Mouse (Mus musculus) CH12.LX (cell line): ENCODE data around the gene Wdr95. TPM values are rescaled to one million over a fixed set of nuclear protein-coding genes. Genes with fewer than 3 reads are reported as not detected.

Experiments
- DNase-seq: peaks from one replicate; pipeline ENCODE4 v3.0.0-alpha.2; 2013; ENCODE audit errors: extremely low read depth
- H3K27ac ChIP-seq: 2 replicates; pipeline ENCODE4 v1.5.1; 2012; ENCODE audit warnings: low read depth, mild to moderate bottlenecking, control low read depth, moderate library complexity; ENCODE audit not compliant: insufficient read depth
- H3K27me3 ChIP-seq: replicated peaks from 2 replicates; pipeline ENCODE3; 2012; ENCODE audit warnings: inconsistent platforms
- H3K36me3 ChIP-seq, 2 experiments: replicated peaks in 1 of 2; 2 replicates each; pipeline versions ENCODE3 to v1.6.1; 2012; ENCODE audit warnings: inconsistent platforms in 1 of 2, low read length in 1 of 2, mild to moderate bottlenecking in 1 of 2, mixed read lengths in 1 of 2, moderate library complexity in 1 of 2; ENCODE audit not compliant: control insufficient read depth in 1 of 2, insufficient read depth in 1 of 2
- H3K4me1 ChIP-seq, 2 experiments: 2 replicates each; pipeline ENCODE4 v1.6.1; 2012; ENCODE audit warnings: inconsistent platforms in 1 of 2, moderate library complexity in 1 of 2; ENCODE audit not compliant: insufficient read depth in 2 of 2, control insufficient read depth in 1 of 2
- H3K4me2 ChIP-seq: 2 replicates; pipeline ENCODE4 v1.6.1; 2012; ENCODE audit warnings: low read depth, mild to moderate bottlenecking, control low read depth; ENCODE audit not compliant: poor library complexity, insufficient read depth, severe bottlenecking
- H3K4me3 ChIP-seq, 3 experiments: fragments of 150-350 bp in 1 of 3; sonication (generic) in 1 of 3; replicated peaks in 1 of 3; 2 replicates each; pipeline versions ENCODE3 to v1.5.1; 2011 to 2012; ENCODE audit warnings: low read depth in 2 of 3, low read length in 2 of 3, mild to moderate bottlenecking in 2 of 3, moderate library complexity in 2 of 3, control low read depth in 1 of 3, improper control_type of control experiment in 1 of 3, inconsistent platforms in 1 of 3, mixed read lengths in 1 of 3; ENCODE audit not compliant: poor library complexity in 1 of 3
- H3K79me2 ChIP-seq: replicated peaks from 2 replicates; pipeline ENCODE4 v1.6.1; 2012; ENCODE audit warnings: mild to moderate bottlenecking, moderate library complexity; ENCODE audit not compliant: control insufficient read depth, poor library complexity, insufficient read depth, severe bottlenecking; ENCODE audit errors: extremely low read depth
- H3K9ac ChIP-seq: 2 replicates; pipeline ENCODE4 v1.6.1; 2012; ENCODE audit warnings: low read depth, mild to moderate bottlenecking, control low read depth, moderate library complexity; ENCODE audit not compliant: insufficient read depth
- H3K9me3 ChIP-seq: replicated peaks from 2 replicates; pipeline ENCODE3; 2012; ENCODE audit warnings: low read length, inconsistent platforms, mixed read lengths
- CTCF ChIP-seq, 2 experiments: IDR thresholded peaks in 1 of 2; conservative IDR thresholded peaks in 1 of 2; 2 replicates each; pipeline ENCODE4 v1.5.1; 2011 to 2012; ENCODE audit warnings: low read depth in 2 of 2, low read length in 2 of 2, improper control_type of control experiment in 1 of 2, inconsistent platforms in 1 of 2, mild to moderate bottlenecking in 1 of 2, moderate library complexity in 1 of 2
- EP300 ChIP-seq: IDR thresholded peaks from 2 replicates; pipeline ENCODE4 v1.6.1; 2011; ENCODE audit warnings: low read length, improper control_type of control experiment
- ETS1 ChIP-seq: conservative IDR thresholded peaks from 2 replicates; pipeline ENCODE4 v1.6.1; 2012; ENCODE audit warnings: low read depth, mild to moderate bottlenecking, inconsistent platforms, low read length, improper control_type of control experiment, moderate library complexity
- HCFC1 ChIP-seq: IDR thresholded peaks from 2 replicates; pipeline ENCODE4 v1.6.1; 2012; ENCODE audit warnings: low read depth, mild to moderate bottlenecking, inconsistent platforms, low read length, improper control_type of control experiment
- JUN ChIP-seq: IDR thresholded peaks from 2 replicates; pipeline ENCODE4 v1.6.1; 2011; ENCODE audit warnings: low read depth, mild to moderate bottlenecking, low read length, improper control_type of control experiment, moderate library complexity; ENCODE audit not compliant: insufficient read depth
- JUND ChIP-seq: conservative IDR thresholded peaks from 2 replicates; pipeline ENCODE4 v1.6.1; 2011; ENCODE audit warnings: low read depth, low read length, improper control_type of control experiment
- KAT2A ChIP-seq: IDR thresholded peaks from 2 replicates; pipeline ENCODE4 v1.6.1; 2012; ENCODE audit warnings: low read length, improper control_type of control experiment, inconsistent platforms; ENCODE audit not compliant: insufficient replicate concordance
- MAFK ChIP-seq: IDR thresholded peaks from 2 replicates; pipeline ENCODE4 v1.6.1; 2011; ENCODE audit warnings: low read length, improper control_type of control experiment; ENCODE audit not compliant: insufficient replicate concordance
- MAX ChIP-seq: IDR thresholded peaks from 2 replicates; pipeline ENCODE4 v1.6.1; 2011; ENCODE audit warnings: low read length, improper control_type of control experiment
- MXI1 ChIP-seq: IDR thresholded peaks from 2 replicates; pipeline ENCODE4 v1.6.1; 2011; ENCODE audit warnings: mild to moderate bottlenecking, low read depth, low read length, improper control_type of control experiment
- NRF1 ChIP-seq: IDR thresholded peaks from 2 replicates; pipeline ENCODE4 v1.6.1; 2014; ENCODE audit warnings: low read depth, mild to moderate bottlenecking, inconsistent platforms, low read length, improper control_type of control experiment, moderate library complexity
- PAX5 ChIP-seq: IDR thresholded peaks from 2 replicates; pipeline ENCODE4 v1.6.1; 2012; ENCODE audit warnings: low read length, inconsistent platforms, mixed read lengths
- RAD21 ChIP-seq: IDR thresholded peaks from 2 replicates; pipeline ENCODE4 v1.6.1; 2011; ENCODE audit warnings: low read depth, mild to moderate bottlenecking, low read length, improper control_type of control experiment, moderate library complexity
- RCOR1 ChIP-seq: conservative IDR thresholded peaks from 2 replicates; pipeline ENCODE4 v1.6.1; 2012; ENCODE audit warnings: low read depth, mild to moderate bottlenecking, inconsistent platforms, low read length, improper control_type of control experiment
- SIN3A ChIP-seq: IDR thresholded peaks from 2 replicates; pipeline ENCODE4 v1.6.1; 2012; ENCODE audit warnings: low read length, improper control_type of control experiment, inconsistent platforms
- TBP ChIP-seq: conservative IDR thresholded peaks from 2 replicates; pipeline ENCODE4 v1.6.1; 2011; ENCODE audit warnings: low read depth, low read length, improper control_type of control experiment
- TCF12 ChIP-seq: IDR thresholded peaks from 2 replicates; pipeline ENCODE4 v1.6.1; 2014; ENCODE audit warnings: low read depth, mild to moderate bottlenecking, inconsistent platforms, low read length, improper control_type of control experiment
- UBTF ChIP-seq: IDR thresholded peaks from 2 replicates; pipeline ENCODE4 v1.6.1; 2012; ENCODE audit warnings: low read depth, mild to moderate bottlenecking, inconsistent platforms, low read length, improper control_type of control experiment, moderate library complexity
- USF2 ChIP-seq: conservative IDR thresholded peaks from 2 replicates; pipeline ENCODE4 v1.6.1; 2011; ENCODE audit warnings: low read depth, low read length, improper control_type of control experiment
- ZKSCAN1 ChIP-seq: IDR thresholded peaks from 2 replicates; pipeline ENCODE4 v1.6.1; 2012; ENCODE audit warnings: low read depth, inconsistent platforms, low read length, improper control_type of control experiment, borderline replicate concordance
- dilution Hi-C: fragments of 300-500 bp; cut with MboI; formaldehyde crosslinking; loops from 2 replicates; pipeline ENCODE4 v1.14.3; 2020; ENCODE audit warnings: low sequenced_read_pairs; ENCODE audit not compliant: extremely low pct_unique_long_range_greater_than_20kb, extremely low pct_ligation_motif_present
- in situ Hi-C: fragments of 300-500 bp; cut with MboI; formaldehyde crosslinking; loops from 3 replicates; pipeline ENCODE4 v1.14.3; 2019; ENCODE audit warnings: low sequenced_read_pairs, low pct_ligation_motif_present, low pct_unique_long_range_greater_than_20kb, mixed read lengths
- polyA plus RNA-seq: library from polyadenylated mRNA; unstranded; fragments of >175 nt; gene quantifications from 2 replicates; pipeline ENCODE4 v1.2.1, GENCODE M21; 2012; ENCODE audit warnings: low read depth; ENCODE audit not compliant: insufficient read length
- total RNA-seq, 2 experiments: library from RNA; depleted of rRNA; stranded (reverse); fragments of 300-350 nt in 1 of 2; fragments of >200 nt in 1 of 2; gene quantifications; 2 replicates each; pipeline ENCODE4 v1.2.3; 2012 to 2014

The Wdr95 gene
- total and polyA plus RNA-seq, 3 experiments, result not detected

DNA sequence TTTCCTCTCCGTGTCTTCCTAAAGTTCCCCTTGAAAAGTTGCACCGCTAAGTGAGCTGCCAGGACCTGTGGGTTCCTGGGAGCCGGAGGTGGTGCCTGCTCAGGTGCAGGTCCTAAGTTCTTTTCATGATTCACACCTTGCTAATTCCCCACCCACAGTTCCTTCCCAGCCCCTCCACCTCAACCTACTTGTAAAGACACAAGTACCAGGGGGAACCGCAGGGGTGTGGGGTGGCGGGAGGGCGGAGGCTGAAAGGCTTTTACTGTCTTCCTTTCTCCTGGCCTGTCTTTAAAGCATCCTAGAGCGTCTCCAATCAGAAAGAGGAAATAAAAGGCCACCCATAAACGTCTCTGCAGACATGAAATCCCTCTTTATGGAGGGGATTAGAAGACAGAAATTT is 55.0 kb downstream of the Wdr95 start:
- H3K79me2 ChIP-seq, result no peaks in the 10 kb centered on the region
- H3K4me1 ChIP-seq, result peaks cover 0 to 3% of the 10 kb centered on the region in 2 experiments; a peak in 1 of 4 replicates
- H3K4me2 ChIP-seq, result no peak overlapping the region
- H3K36me3 ChIP-seq, result no peaks in the 10 kb centered on the region
- no peaks in the 10 kb centered on the region for H3K27me3 ChIP-seq
- TF ChIP-seq CTCF (conservative IDR thresholded peaks at IDR 0.05 in 1 of 2, IDR thresholded peaks at IDR 0.05 in 1 of 2; ENCODE audit: low read depth in 2 of 2, low read length in 2 of 2) (no peak), TBP (no peak), MAFK (no peak), ETS1 (no peak), RCOR1 (no peak), USF2 (no peak), TCF12 (no peak), KAT2A (no peak), ZKSCAN1 (no peak), JUND (no peak), HCFC1 (no peak), RAD21 (no peak), EP300 (no peak), MXI1 (no peak), JUN (no peak), PAX5 (no peak), UBTF (no peak), NRF1 (no peak), SIN3A (no peak)
- TF ChIP-seq, all 38 proteins: peak for 0
- Histone ChIP-seq H3K27ac (no peak overlapping the region), H3K9ac (no peak overlapping the region), H3K4me3 (no peak overlapping the region), H3K9me3 (no peaks in the 10 kb centered on the region)
- in situ Hi-C loops, result no loop called here
- dilution Hi-C loops, result no loop called here
- DNase-seq, result no peak

DNA sequence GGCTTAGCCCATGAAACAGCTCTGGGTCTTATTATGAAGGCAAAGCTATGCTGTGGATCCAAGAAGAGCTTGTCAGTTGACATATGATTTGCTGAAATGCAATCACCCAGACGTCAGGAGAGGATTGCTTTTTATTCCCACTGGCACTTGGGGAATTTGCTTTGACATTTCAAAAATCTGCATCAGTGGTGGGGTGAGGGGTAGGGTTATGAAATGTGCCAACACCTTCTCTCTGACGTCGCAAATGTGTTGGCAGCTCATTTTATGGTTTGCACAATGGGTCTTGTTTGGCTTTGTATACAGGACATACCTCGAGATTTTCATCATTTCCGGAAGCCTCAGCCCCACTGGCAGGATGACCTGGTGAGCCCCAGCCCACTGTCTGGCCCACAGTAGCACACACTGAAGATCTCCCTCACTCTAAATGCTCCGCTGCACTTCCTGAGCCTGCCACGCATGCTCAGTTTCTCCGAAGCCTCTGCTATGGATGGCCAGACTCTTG is 55.7 kb downstream of the Wdr95 start:
- Histone ChIP-seq H3K27me3 (no peaks in the 10 kb centered on the region), H3K9me3 (no peaks in the 10 kb centered on the region), H3K4me2 (no peak overlapping the region), H3K36me3 (no peaks in the 10 kb centered on the region), H3K4me1 (peaks cover 0 to 3% of the 10 kb centered on the region in 2 experiments; a peak in 1 of 4 replicates), H3K79me2 (no peaks in the 10 kb centered on the region), H3K27ac (no peak overlapping the region), H3K4me3 (no peak overlapping the region), H3K9ac (no peak overlapping the region)
- in situ Hi-C loops (no loop called here), dilution Hi-C loops (no loop called here)
- TF ChIP-seq RCOR1 (no peak), MAX (no peak)
- no peak for DNase-seq
